Mouse (Mus musculus) CH12.LX (cell line): Measurements from ENCODE around the gene Ssxa1. TPM values are rescaled to one million over a fixed set of nuclear protein-coding genes. Genes with fewer than 3 reads are reported as not detected.

Experiments
- DNase-seq: peaks from one replicate; pipeline ENCODE4 v3.0.0-alpha.2; 2013; ENCODE audit errors: extremely low read depth
- H3K27ac ChIP-seq: 2 replicates; pipeline ENCODE4 v1.5.1; 2012; ENCODE audit warnings: low read depth, mild to moderate bottlenecking, control low read depth, moderate library complexity; ENCODE audit not compliant: insufficient read depth
- H3K27me3 ChIP-seq: replicated peaks from 2 replicates; pipeline ENCODE3; 2012; ENCODE audit warnings: inconsistent platforms
- H3K36me3 ChIP-seq, 2 experiments: replicated peaks in 1 of 2; 2 replicates each; pipeline versions ENCODE3 to v1.6.1; 2012; ENCODE audit warnings: inconsistent platforms in 1 of 2, low read length in 1 of 2, mild to moderate bottlenecking in 1 of 2, mixed read lengths in 1 of 2, moderate library complexity in 1 of 2; ENCODE audit not compliant: control insufficient read depth in 1 of 2, insufficient read depth in 1 of 2
- H3K4me1 ChIP-seq, 2 experiments: 2 replicates each; pipeline ENCODE4 v1.6.1; 2012; ENCODE audit warnings: inconsistent platforms in 1 of 2, moderate library complexity in 1 of 2; ENCODE audit not compliant: insufficient read depth in 2 of 2, control insufficient read depth in 1 of 2
- H3K4me2 ChIP-seq: 2 replicates; pipeline ENCODE4 v1.6.1; 2012; ENCODE audit warnings: low read depth, mild to moderate bottlenecking, control low read depth; ENCODE audit not compliant: poor library complexity, insufficient read depth, severe bottlenecking
- H3K4me3 ChIP-seq, 3 experiments: fragments of 150-350 bp in 1 of 3; sonication (generic) in 1 of 3; replicated peaks in 1 of 3; 2 replicates each; pipeline versions ENCODE3 to v1.5.1; 2011 to 2012; ENCODE audit warnings: low read depth in 2 of 3, low read length in 2 of 3, mild to moderate bottlenecking in 2 of 3, moderate library complexity in 2 of 3, control low read depth in 1 of 3, improper control_type of control experiment in 1 of 3, inconsistent platforms in 1 of 3, mixed read lengths in 1 of 3; ENCODE audit not compliant: poor library complexity in 1 of 3
- H3K79me2 ChIP-seq: replicated peaks from 2 replicates; pipeline ENCODE4 v1.6.1; 2012; ENCODE audit warnings: mild to moderate bottlenecking, moderate library complexity; ENCODE audit not compliant: control insufficient read depth, poor library complexity, insufficient read depth, severe bottlenecking; ENCODE audit errors: extremely low read depth
- H3K9ac ChIP-seq: 2 replicates; pipeline ENCODE4 v1.6.1; 2012; ENCODE audit warnings: low read depth, mild to moderate bottlenecking, control low read depth, moderate library complexity; ENCODE audit not compliant: insufficient read depth
- H3K9me3 ChIP-seq: replicated peaks from 2 replicates; pipeline ENCODE3; 2012; ENCODE audit warnings: low read length, inconsistent platforms, mixed read lengths
- BHLHE40 ChIP-seq: IDR thresholded peaks from 2 replicates; pipeline ENCODE4 v1.6.1; 2011; ENCODE audit warnings: mild to moderate bottlenecking, low read depth, low read length, improper control_type of control experiment
- CHD1 ChIP-seq: IDR thresholded peaks from 2 replicates; pipeline ENCODE4 v1.6.1; 2012; ENCODE audit warnings: low read depth, low read length, improper control_type of control experiment, inconsistent platforms
- CHD2 ChIP-seq: IDR thresholded peaks from 2 replicates; pipeline ENCODE4 v1.6.1; 2011; ENCODE audit warnings: low read length, improper control_type of control experiment
- CTCF ChIP-seq, 2 experiments: IDR thresholded peaks in 1 of 2; conservative IDR thresholded peaks in 1 of 2; 2 replicates each; pipeline ENCODE4 v1.5.1; 2011 to 2012; ENCODE audit warnings: low read depth in 2 of 2, low read length in 2 of 2, improper control_type of control experiment in 1 of 2, inconsistent platforms in 1 of 2, mild to moderate bottlenecking in 1 of 2, moderate library complexity in 1 of 2
- E2F4 ChIP-seq: IDR thresholded peaks from 2 replicates; pipeline ENCODE4 v1.6.1; 2011; ENCODE audit warnings: low read depth, low read length, improper control_type of control experiment; ENCODE audit not compliant: insufficient replicate concordance
- EP300 ChIP-seq: IDR thresholded peaks from 2 replicates; pipeline ENCODE4 v1.6.1; 2011; ENCODE audit warnings: low read length, improper control_type of control experiment
- ETS1 ChIP-seq: conservative IDR thresholded peaks from 2 replicates; pipeline ENCODE4 v1.6.1; 2012; ENCODE audit warnings: low read depth, mild to moderate bottlenecking, inconsistent platforms, low read length, improper control_type of control experiment, moderate library complexity
- GABPA ChIP-seq: IDR thresholded peaks from 2 replicates; pipeline ENCODE4 v1.6.1; 2012; ENCODE audit warnings: low read depth, low read length, improper control_type of control experiment, inconsistent platforms; ENCODE audit not compliant: insufficient replicate concordance
- HCFC1 ChIP-seq: IDR thresholded peaks from 2 replicates; pipeline ENCODE4 v1.6.1; 2012; ENCODE audit warnings: low read depth, mild to moderate bottlenecking, inconsistent platforms, low read length, improper control_type of control experiment
- IRF4 ChIP-seq: IDR thresholded peaks from 2 replicates; pipeline ENCODE4 v1.6.1; 2014; ENCODE audit warnings: low read depth, mild to moderate bottlenecking, inconsistent platforms, low read length, improper control_type of control experiment
- JUN ChIP-seq: IDR thresholded peaks from 2 replicates; pipeline ENCODE4 v1.6.1; 2011; ENCODE audit warnings: low read depth, mild to moderate bottlenecking, low read length, improper control_type of control experiment, moderate library complexity; ENCODE audit not compliant: insufficient read depth
- MAFK ChIP-seq: IDR thresholded peaks from 2 replicates; pipeline ENCODE4 v1.6.1; 2011; ENCODE audit warnings: low read length, improper control_type of control experiment; ENCODE audit not compliant: insufficient replicate concordance
- MAX ChIP-seq: IDR thresholded peaks from 2 replicates; pipeline ENCODE4 v1.6.1; 2011; ENCODE audit warnings: low read length, improper control_type of control experiment
- MAZ ChIP-seq: IDR thresholded peaks from 2 replicates; pipeline ENCODE4 v1.6.1; 2012; ENCODE audit warnings: low read depth, mild to moderate bottlenecking, inconsistent platforms, low read length, improper control_type of control experiment, moderate library complexity
- MEF2A ChIP-seq: IDR thresholded peaks from 2 replicates; pipeline ENCODE4 v1.6.1; 2014; ENCODE audit warnings: low read depth, mild to moderate bottlenecking, inconsistent platforms, low read length, improper control_type of control experiment, borderline replicate concordance
- MYC ChIP-seq: IDR thresholded peaks from 2 replicates; pipeline ENCODE4 v1.6.1; 2011; ENCODE audit warnings: low read depth, mild to moderate bottlenecking, improper control_type of control experiment, low read length
- NELFE ChIP-seq: IDR thresholded peaks from 2 replicates; pipeline ENCODE4 v1.6.1; 2011; ENCODE audit warnings: low read depth, low read length, improper control_type of control experiment
- NRF1 ChIP-seq: IDR thresholded peaks from 2 replicates; pipeline ENCODE4 v1.6.1; 2014; ENCODE audit warnings: low read depth, mild to moderate bottlenecking, inconsistent platforms, low read length, improper control_type of control experiment, moderate library complexity
- PAX5 ChIP-seq: IDR thresholded peaks from 2 replicates; pipeline ENCODE4 v1.6.1; 2012; ENCODE audit warnings: low read length, inconsistent platforms, mixed read lengths
- POLR2A ChIP-seq: IDR thresholded peaks from 2 replicates; pipeline ENCODE4 v1.6.1; 2011; ENCODE audit warnings: low read depth, mild to moderate bottlenecking, improper control_type of control experiment, low read length
- POLR2AphosphoS2 ChIP-seq: IDR thresholded peaks from 2 replicates; pipeline ENCODE4 v1.6.1; 2011; ENCODE audit warnings: low read depth, low read length, improper control_type of control experiment
- RAD21 ChIP-seq: IDR thresholded peaks from 2 replicates; pipeline ENCODE4 v1.6.1; 2011; ENCODE audit warnings: low read depth, mild to moderate bottlenecking, low read length, improper control_type of control experiment, moderate library complexity
- SMC3 ChIP-seq: IDR thresholded peaks from 2 replicates; pipeline ENCODE4 v1.6.1; 2011; ENCODE audit warnings: low read depth, low read length, improper control_type of control experiment
- TBP ChIP-seq: conservative IDR thresholded peaks from 2 replicates; pipeline ENCODE4 v1.6.1; 2011; ENCODE audit warnings: low read depth, low read length, improper control_type of control experiment
- TCF12 ChIP-seq: IDR thresholded peaks from 2 replicates; pipeline ENCODE4 v1.6.1; 2014; ENCODE audit warnings: low read depth, mild to moderate bottlenecking, inconsistent platforms, low read length, improper control_type of control experiment
- ZKSCAN1 ChIP-seq: IDR thresholded peaks from 2 replicates; pipeline ENCODE4 v1.6.1; 2012; ENCODE audit warnings: low read depth, inconsistent platforms, low read length, improper control_type of control experiment, borderline replicate concordance
- ZMIZ1 ChIP-seq: IDR thresholded peaks from 2 replicates; pipeline ENCODE4 v1.6.1; 2012; ENCODE audit warnings: low read depth, mild to moderate bottlenecking, inconsistent platforms, low read length, improper control_type of control experiment
- ZNF384 ChIP-seq: IDR thresholded peaks from 2 replicates; pipeline ENCODE4 v1.6.1; 2012; ENCODE audit warnings: low read depth, low read length, improper control_type of control experiment, inconsistent platforms
- dilution Hi-C: fragments of 300-500 bp; cut with MboI; formaldehyde crosslinking; loops from 2 replicates; pipeline ENCODE4 v1.14.3; 2020; ENCODE audit warnings: low sequenced_read_pairs; ENCODE audit not compliant: extremely low pct_unique_long_range_greater_than_20kb, extremely low pct_ligation_motif_present
- in situ Hi-C: fragments of 300-500 bp; cut with MboI; formaldehyde crosslinking; loops from 3 replicates; pipeline ENCODE4 v1.14.3; 2019; ENCODE audit warnings: low sequenced_read_pairs, low pct_ligation_motif_present, low pct_unique_long_range_greater_than_20kb, mixed read lengths
- polyA plus RNA-seq: library from polyadenylated mRNA; unstranded; fragments of >175 nt; gene quantifications from 2 replicates; pipeline ENCODE4 v1.2.1, GENCODE M21; 2012; ENCODE audit warnings: low read depth; ENCODE audit not compliant: insufficient read length
- total RNA-seq, 2 experiments: library from RNA; depleted of rRNA; stranded (reverse); fragments of 300-350 nt in 1 of 2; fragments of >200 nt in 1 of 2; gene quantifications; 2 replicates each; pipeline ENCODE4 v1.2.3; 2012 to 2014

The Ssxa1 gene
- total RNA-seq (2012; rRNA removed) = not detected in 2 replicates
- not detected in 2 replicates for total RNA-seq (2014; rRNA removed)
- not detected in 2 replicates for polyA plus RNA-seq

DNA sequence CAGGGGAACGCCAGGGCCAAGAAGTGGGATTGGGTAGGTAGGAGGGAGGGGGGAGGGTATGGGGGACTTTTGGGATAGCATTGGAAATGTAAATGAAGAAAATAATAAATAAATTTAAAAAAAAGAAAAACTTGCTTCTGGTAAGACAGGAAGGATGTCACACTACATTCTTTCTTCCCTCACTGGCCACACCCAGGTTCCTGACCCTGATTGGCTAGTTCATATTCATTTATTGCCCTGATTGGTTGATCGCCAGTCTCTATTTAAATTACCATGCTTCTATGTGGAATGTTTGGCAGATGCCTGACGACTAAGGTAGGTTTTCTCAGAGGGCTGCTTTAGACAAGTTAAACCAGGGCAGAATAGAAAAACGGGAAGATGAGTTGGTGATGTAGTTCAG is at the start of gene Ssxa1:
Gene Ssxa1, plus strand, starts transcription at position 301 of the 400 bp plus-strand sequence.
- H3K27me3 ChIP-seq = peaks cover 2% of the 10 kb centered on the region
- DNase-seq = no peak
- no peaks in the 10 kb centered on the region for H3K9me3 ChIP-seq
- dilution Hi-C loops = no loop called here
- TF ChIP-seq CHD2 (no peak), CTCF (conservative IDR thresholded peaks at IDR 0.05 in 1 of 2, IDR thresholded peaks at IDR 0.05 in 1 of 2; ENCODE audit: low read depth in 2 of 2, low read length in 2 of 2) (no peak), NRF1 (no peak), ZNF384 (no peak), E2F4 (no peak), POLR2AphosphoS2 (no peak), ETS1 (no peak), HCFC1 (no peak), RAD21 (no peak), TBP (no peak), MAZ (no peak), EP300 (no peak), MAX (no peak), POLR2A (no peak), SMC3 (no peak), ZMIZ1 (no peak), JUN (no peak)
- H3K79me2 ChIP-seq = no peaks in the 10 kb centered on the region
- H3K36me3 ChIP-seq = no peaks in the 10 kb centered on the region
- no peak within 1 kb of the TSS for H3K27ac ChIP-seq
- H3K4me1 ChIP-seq = no peaks in the 10 kb centered on the region
- no peak within 1 kb of the TSS for H3K4me3 ChIP-seq
- in situ Hi-C loops = no loop called here
- no peak within 1 kb of the TSS for H3K4me2 ChIP-seq
- H3K9ac ChIP-seq = no peak within 1 kb of the TSS

DNA sequence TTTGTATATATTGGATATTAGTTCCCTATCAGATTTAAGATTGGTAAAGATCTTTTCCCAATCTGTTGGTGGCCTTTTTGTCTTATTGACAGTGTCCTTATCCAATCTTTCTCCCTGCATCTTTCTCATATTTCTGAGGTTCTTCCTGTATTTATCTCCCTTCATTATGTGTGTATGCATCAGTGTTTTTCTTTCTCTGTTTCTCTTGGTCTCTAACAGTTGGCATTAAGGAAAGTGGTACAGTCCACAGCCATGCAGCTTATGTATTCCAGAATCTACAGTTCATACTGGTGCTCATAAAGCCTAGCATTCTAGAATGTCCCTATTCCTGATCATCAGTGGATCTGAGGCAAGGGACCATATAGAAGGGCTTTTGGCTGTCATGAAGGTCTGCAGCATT is 47.5 kb upstream of the Ssxa1 start, which contains the start of gene Spaca5:
Gene Spaca5, plus strand, starts transcription at position 301 of the 400 bp plus-strand sequence.
- DNase-seq = no peak
- H3K27me3 ChIP-seq = no peaks in the 10 kb centered on the region
- H3K4me1 ChIP-seq = no peaks in the 10 kb centered on the region
- TF ChIP-seq PAX5 (no peak), TBP (no peak), JUN (no peak), ZNF384 (no peak), NELFE (no peak), MAFK (no peak), IRF4 (no peak), MAZ (no peak), TCF12 (no peak), MYC (no peak), GABPA (no peak), MEF2A (no peak), RAD21 (no peak), BHLHE40 (no peak), CHD1 (no peak), ETS1 (no peak), ZKSCAN1 (no peak)
- H3K36me3 ChIP-seq = no peaks in the 10 kb centered on the region
- H3K9me3 ChIP-seq = no peaks in the 10 kb centered on the region
- no peak within 1 kb of the TSS for H3K9ac ChIP-seq
- H3K4me2 ChIP-seq = no peak within 1 kb of the TSS
- dilution Hi-C loops (no loop called here), in situ Hi-C loops (no loop called here)
- no peak within 1 kb of the TSS for H3K4me3 ChIP-seq
- H3K27ac ChIP-seq = no peak within 1 kb of the TSS
- H3K79me2 ChIP-seq = no peaks in the 10 kb centered on the region
